Mouse (Mus musculus) urinary bladder, postnatal 25 days (tissue): ENCODE measurements at regions not wholly inside any gene's neighbourhood (a gene's known extent, or its start where the extent isn't known, plus 50 kb on each side); places are given as distances from the start of the nearest gene placed in this dataset.

ENCODE experiments used
- DNase-seq: peaks from one replicate; pipeline ENCODE4 v3.0.0; 2022; ENCODE audit warnings: low spot score

GRCm38 (mm10) chr1:120667776-120668175 lies 65.6 kb downstream of the En1 start:
- no peak for DNase-seq

- DNase-seq: no peak
Measured at GRCm38 (mm10) chr1:120683532-120684245, 81.5 kb downstream of the En1 start.

GRCm38 (mm10) chr1:120685650-120686244 lies 83.5 kb downstream of the En1 start:
- DNase-seq: no peak

- DNase-seq: no peak
Measured at GRCm38 (mm10) chr1:120691571-120691970, 89.4 kb downstream of the En1 start.

GRCm38 (mm10) chr1:120698189-120698588 lies 96.0 kb downstream of the En1 start:
- no peak for DNase-seq

- DNase-seq: no peak
Measured at GRCm38 (mm10) chr1:120704201-120704600, 102.0 kb downstream of the En1 start.

GRCm38 (mm10) chr1:120706011-120706410 lies 103.8 kb downstream of the En1 start:
- no peak for DNase-seq

- no peak for DNase-seq
Measured at GRCm38 (mm10) chr1:120708511-120708910, 106.3 kb downstream of the En1 start.

- no peak for DNase-seq
Measured at GRCm38 (mm10) chr1:120715105-120715877, 113.1 kb downstream of the En1 start.

- DNase-seq: no peak
Measured at GRCm38 (mm10) chr1:120726777-120727176, 124.6 kb downstream of the En1 start.

- DNase-seq: no peak
Measured at GRCm38 (mm10) chr1:120727427-120727826, 125.2 kb downstream of the En1 start.

- no peak for DNase-seq
Measured at GRCm38 (mm10) chr1:120732003-120732402, 129.8 kb downstream of the En1 start.

GRCm38 (mm10) chr1:120733683-120734082 lies 131.5 kb downstream of the En1 start:
- no peak for DNase-seq

- DNase-seq: no peak
Measured at GRCm38 (mm10) chr1:120734846-120735245, 132.6 kb downstream of the En1 start.

GRCm38 (mm10) chr1:120739499-120739898 lies 137.3 kb downstream of the En1 start:
- DNase-seq: no peak

GRCm38 (mm10) chr1:120741091-120741740 lies 139.0 kb downstream of the En1 start:
- no peak for DNase-seq

GRCm38 (mm10) chr1:120748963-120749362 lies 146.7 kb downstream of the En1 start:
- DNase-seq: no peak

GRCm38 (mm10) chr1:120753406-120753805 lies 151.2 kb downstream of the En1 start:
- no peak for DNase-seq

- no peak for DNase-seq
Measured at GRCm38 (mm10) chr1:120754337-120754736, 152.1 kb downstream of the En1 start.

GRCm38 (mm10) chr1:120757283-120757821 lies 155.1 kb downstream of the En1 start:
- DNase-seq: no peak

- DNase-seq: no peak
Measured at GRCm38 (mm10) chr1:120758172-120758571, 156.0 kb downstream of the En1 start.

GRCm38 (mm10) chr1:120758762-120759161 lies 156.5 kb downstream of the En1 start:
- no peak for DNase-seq
